Mouse (Mus musculus): ENCODE results near the gene Sfxn5. TPM values are rescaled to one million over a fixed set of nuclear protein-coding genes. Genes with fewer than 3 reads are reported as not detected.
A peak's percentile ranks its signal among the peaks of the same experiment; 100 is the strongest.

The Sfxn5 gene
- polyA plus RNA-seq, 1 experiment = 3.5 TPM

GRCm38 (mm10) chr6:85336944-85337343 lies 3.7 kb upstream of the Sfxn5 start:
- Histone ChIP-seq H3K4me3 (ENCODE audit: extremely low read depth, insufficient read depth, insufficient read length) (no peak overlapping the region), H3K27me3 (ENCODE audit: control insufficient read depth, insufficient read depth, low read length) (peaks cover 2% of the 10 kb centered on the region; the same call in 1 of the 2 replicates), H3K36me3 (ENCODE audit: control insufficient read depth, insufficient read depth, low read length) (no peaks in the 10 kb centered on the region), H3K4me1 (ENCODE audit: control insufficient read depth, insufficient read depth, insufficient read length) (no peaks in the 10 kb centered on the region; the same call in 1 of the 2 replicates), H3K27ac (ENCODE audit: insufficient read depth, low read length) (no peak overlapping the region)
- 95% methylated on average over 9 of the region's 9 CpGs for WGBS
- DNase-seq (ENCODE audit: low read depth in 1 of 2, low spot score in 2 of 2) = no peak
- TF ChIP-seq CTCF (IDR thresholded peaks at IDR 0.05; ENCODE audit: extremely low read depth, insufficient read depth, insufficient read length, insufficient replicate concordance) (no peak), POLR2A (IDR thresholded peaks at IDR 0.05; ENCODE audit: low read depth, low read length) (no peak)

- TF ChIP-seq POLR2A (IDR thresholded peaks at IDR 0.05; ENCODE audit: low read depth, low read length) (no peak), CTCF (IDR thresholded peaks at IDR 0.05; ENCODE audit: extremely low read depth, insufficient read depth, insufficient read length, insufficient replicate concordance) (no peak)
- no peak overlapping the region for H3K4me3 ChIP-seq (ENCODE audit: extremely low read depth, insufficient read depth, insufficient read length)
- WGBS = 85% methylated on average over 3 of the region's 3 CpGs
- H3K4me1 ChIP-seq (ENCODE audit: control insufficient read depth, insufficient read depth, insufficient read length) = no peaks in the 10 kb centered on the region; the same call in 1 of the 2 replicates
- H3K27ac ChIP-seq (ENCODE audit: insufficient read depth, low read length) = no peak overlapping the region
- peaks cover 2% of the 10 kb centered on the region; the same call in 1 of the 2 replicates for H3K27me3 ChIP-seq (ENCODE audit: control insufficient read depth, insufficient read depth, low read length)
- H3K36me3 ChIP-seq (ENCODE audit: control insufficient read depth, insufficient read depth, low read length) = no peaks in the 10 kb centered on the region
- no peak for DNase-seq (ENCODE audit: low read depth in 1 of 2, low spot score in 2 of 2)
Observed at GRCm38 (mm10) chr6:85335352-85335751, 2.1 kb upstream of the Sfxn5 start.

GRCm38 (mm10) chr6:85334851-85335250 lies 1.6 kb upstream of the Sfxn5 start:
- Histone ChIP-seq H3K27me3 (ENCODE audit: control insufficient read depth, insufficient read depth, low read length) (peaks cover 2% of the 10 kb centered on the region; the same call in 1 of the 2 replicates), H3K27ac (ENCODE audit: insufficient read depth, low read length) (no peak overlapping the region), H3K4me1 (ENCODE audit: control insufficient read depth, insufficient read depth, insufficient read length) (no peaks in the 10 kb centered on the region; the same call in 1 of the 2 replicates), H3K36me3 (ENCODE audit: control insufficient read depth, insufficient read depth, low read length) (no peaks in the 10 kb centered on the region), H3K4me3 (ENCODE audit: extremely low read depth, insufficient read depth, insufficient read length) (no peak overlapping the region)
- no peak for DNase-seq (ENCODE audit: low read depth in 1 of 2, low spot score in 2 of 2)
- TF ChIP-seq CTCF (IDR thresholded peaks at IDR 0.05; ENCODE audit: extremely low read depth, insufficient read depth, insufficient read length, insufficient replicate concordance) (no peak), POLR2A (IDR thresholded peaks at IDR 0.05; ENCODE audit: low read depth, low read length) (no peak)
- 93% methylated on average over 5 of the region's 5 CpGs for WGBS

- Histone ChIP-seq H3K4me1 (ENCODE audit: control insufficient read depth, insufficient read depth, insufficient read length) (no peaks in the 10 kb centered on the region; the same call in 1 of the 2 replicates), H3K36me3 (ENCODE audit: control insufficient read depth, insufficient read depth, low read length) (no peaks in the 10 kb centered on the region), H3K27ac (ENCODE audit: insufficient read depth, low read length) (no peak overlapping the region), H3K27me3 (ENCODE audit: control insufficient read depth, insufficient read depth, low read length) (peaks cover 2% of the 10 kb centered on the region; the same call in 1 of the 2 replicates), H3K4me3 (ENCODE audit: extremely low read depth, insufficient read depth, insufficient read length) (no peak overlapping the region)
- no peak for DNase-seq (ENCODE audit: low read depth in 1 of 2, low spot score in 2 of 2)
- TF ChIP-seq POLR2A (IDR thresholded peaks at IDR 0.05; ENCODE audit: low read depth, low read length) (no peak), CTCF (IDR thresholded peaks at IDR 0.05; ENCODE audit: extremely low read depth, insufficient read depth, insufficient read length, insufficient replicate concordance) (no peak)
Observed at GRCm38 (mm10) chr6:85334251-85334650, 1.0 kb upstream of the Sfxn5 start.

GRCm38 (mm10) chr6:85333732-85334131 lies 510 bp upstream of the Sfxn5 start:
- TF ChIP-seq POLR2A (IDR thresholded peaks at IDR 0.05; ENCODE audit: low read depth, low read length) (no peak), CTCF (IDR thresholded peaks at IDR 0.05; ENCODE audit: extremely low read depth, insufficient read depth, insufficient read length, insufficient replicate concordance) (no peak)
- Histone ChIP-seq H3K4me1 (ENCODE audit: control insufficient read depth, insufficient read depth, insufficient read length) (no peaks in the 10 kb centered on the region; the same call in 1 of the 2 replicates), H3K27ac (ENCODE audit: insufficient read depth, low read length) (peak overlapping the region; percentile 61), H3K36me3 (ENCODE audit: control insufficient read depth, insufficient read depth, low read length) (no peaks in the 10 kb centered on the region), H3K27me3 (ENCODE audit: control insufficient read depth, insufficient read depth, low read length) (peaks cover 2% of the 10 kb centered on the region; the same call in 1 of the 2 replicates), H3K4me3 (ENCODE audit: extremely low read depth, insufficient read depth, insufficient read length) (peak overlapping the region; percentile 46)
- DNase-seq (ENCODE audit: low read depth in 1 of 2, low spot score in 2 of 2) = peak in 1 of 2 experiments; percentile 16
- WGBS = 2% methylated on average over 13 of the region's 13 CpGs

GRCm38 (mm10) chr6:85332351-85332999 lies 747 bp downstream of the Sfxn5 start:
- H3K36me3 ChIP-seq (ENCODE audit: control insufficient read depth, insufficient read depth, low read length) = no peaks in the 10 kb centered on the region
- 2% methylated on average over 41 of the region's 41 CpGs for WGBS
- DNase-seq (ENCODE audit: low read depth in 1 of 2, low spot score in 2 of 2) = no peak
- H3K27ac ChIP-seq (ENCODE audit: insufficient read depth, low read length) = no peak overlapping the region
- peak overlapping the region; percentile 72 for H3K4me3 ChIP-seq (ENCODE audit: extremely low read depth, insufficient read depth, insufficient read length)
- TF ChIP-seq POLR2A (IDR thresholded peaks at IDR 0.05; ENCODE audit: low read depth, low read length) = no peak
- H3K4me1 ChIP-seq (ENCODE audit: control insufficient read depth, insufficient read depth, insufficient read length) = no peaks in the 10 kb centered on the region; the same call in 1 of the 2 replicates
- peaks cover 2% of the 10 kb centered on the region; the same call in 1 of the 2 replicates for H3K27me3 ChIP-seq (ENCODE audit: control insufficient read depth, insufficient read depth, low read length)

- Histone ChIP-seq H3K36me3 (ENCODE audit: control insufficient read depth, insufficient read depth, low read length) (no peaks in the 10 kb centered on the region), H3K27me3 (ENCODE audit: control insufficient read depth, insufficient read depth, low read length) (peaks cover 2% of the 10 kb centered on the region; the same call in 1 of the 2 replicates), H3K4me1 (ENCODE audit: control insufficient read depth, insufficient read depth, insufficient read length) (peaks cover 2% of the 10 kb centered on the region; the same call in 1 of the 2 replicates), H3K4me3 (ENCODE audit: extremely low read depth, insufficient read depth, insufficient read length) (no peak overlapping the region), H3K27ac (ENCODE audit: insufficient read depth, low read length) (no peak overlapping the region)
- WGBS = 79% methylated on average over 8 of the region's 8 CpGs
- no peak for DNase-seq (ENCODE audit: low read depth in 1 of 2, low spot score in 2 of 2)
- TF ChIP-seq POLR2A (IDR thresholded peaks at IDR 0.05; ENCODE audit: low read depth, low read length) (no peak), CTCF (IDR thresholded peaks at IDR 0.05; ENCODE audit: extremely low read depth, insufficient read depth, insufficient read length, insufficient replicate concordance) (no peak)
Observed at GRCm38 (mm10) chr6:85331736-85332135, 1.5 kb downstream of the Sfxn5 start.

Measured in spleen, adult 2 months (tissue).